Mouse (Mus musculus): ENCODE measurements around the gene S100a3.

- TF ChIP-seq REST (IDR thresholded peaks at IDR 0.05; ENCODE audit: insufficient read depth, insufficient read length) = no peak
- TF ChIP-seq POLR2AphosphoS2 (IDR thresholded peaks at IDR 0.05; ENCODE audit: insufficient read length, low read depth) = no peak
- no peak for TF ChIP-seq POLR2A (IDR thresholded peaks at IDR 0.05; ENCODE audit: insufficient read length, low read depth)
- no peak for TF ChIP-seq SRF (IDR thresholded peaks at IDR 0.05; ENCODE audit: control insufficient read depth, insufficient read length, low read depth)
- TF ChIP-seq MYOG (IDR thresholded peaks at IDR 0.05; ENCODE audit: control insufficient read depth in 1 of 3, insufficient read depth in 1 of 3, insufficient read length in 2 of 3, low read depth in 2 of 3) = no peak
- no peak for TF ChIP-seq MAX (IDR thresholded peaks at IDR 0.05; ENCODE audit: low read depth)
- no peak for TF ChIP-seq E2F4 (IDR thresholded peaks at IDR 0.05; ENCODE audit: insufficient read depth)
- no peak for TF ChIP-seq TCF12 (IDR thresholded peaks at IDR 0.05; ENCODE audit: insufficient read depth, poor library complexity, severe bottlenecking)
- no peak for TF ChIP-seq USF1 (IDR thresholded peaks at IDR 0.05; ENCODE audit: low read depth)
- no peak for TF ChIP-seq MYOD1 (IDR thresholded peaks at IDR 0.05; ENCODE audit: control insufficient read depth in 1 of 3, insufficient read length in 2 of 3, low read depth in 2 of 3)
- no peak for TF ChIP-seq CEBPB (IDR thresholded peaks at IDR 0.05; ENCODE audit: insufficient read depth, poor library complexity, severe bottlenecking)
Measured at GRCm38 (mm10) chr3:90606185-90606584, 45.8 kb downstream of the S100a3 start.
